Mouse (Mus musculus) R1 (cell line): ENCODE measurements at regions not wholly inside any gene's neighbourhood (a gene's known extent, or its start where the extent isn't known, plus 50 kb on each side); places are given as distances from the start of the nearest gene placed in this dataset.

Source experiments
- DNase-seq: peaks from one replicate; pipeline ENCODE4 v3.0.0-alpha.2; 2018; ENCODE audit warnings: low read depth, low spot score

GRCm38 (mm10) chr6:31995977-31996376 is 54.1 kb upstream of the 1700012A03Rik start:
- no peak for DNase-seq

DNA sequence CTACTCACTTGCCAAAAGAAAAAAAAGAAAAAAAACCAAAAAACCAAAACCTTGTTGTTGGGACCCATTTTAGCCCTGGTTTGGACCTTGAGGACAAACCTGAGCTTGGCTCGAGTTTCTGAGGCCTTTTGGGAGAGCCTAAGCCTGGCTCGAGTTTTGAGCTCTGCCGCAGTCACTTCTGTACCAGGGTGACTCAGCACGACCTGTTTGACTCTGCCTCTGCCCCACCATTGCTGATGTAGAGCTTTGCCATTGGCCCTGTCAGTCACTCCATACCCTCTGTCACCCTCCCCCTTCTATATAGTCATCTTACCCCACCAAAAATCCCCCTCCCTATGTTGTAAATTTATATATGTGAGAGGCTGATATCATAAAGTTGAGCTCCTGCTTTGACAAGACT is 54.8 kb upstream of the 1700012A03Rik start:
- DNase-seq: peak; percentile 21

GRCm38 (mm10) chr6:31985698-31986097 is 64.3 kb upstream of the 1700012A03Rik start:
- no peak for DNase-seq

DNA sequence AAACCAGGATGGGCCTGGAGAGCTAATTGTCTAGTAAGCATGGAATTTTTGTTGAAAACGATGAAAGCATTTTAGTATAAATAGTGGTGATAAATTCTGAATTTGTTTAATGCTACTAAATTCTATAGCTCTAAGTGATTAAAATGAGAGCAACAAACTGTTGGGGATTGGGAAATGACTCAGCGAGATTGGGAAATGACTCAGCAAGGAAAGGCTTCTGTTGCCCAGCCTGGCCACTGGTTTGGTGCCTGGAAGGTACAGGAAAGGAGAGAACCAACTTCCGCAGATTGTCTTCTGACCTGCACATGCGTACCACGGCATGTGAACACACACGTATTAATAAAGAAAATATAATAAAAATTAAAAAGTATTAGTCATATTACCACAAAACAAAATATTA is 73.3 kb upstream of the 1700012A03Rik start:
- DNase-seq: no peak

DNA sequence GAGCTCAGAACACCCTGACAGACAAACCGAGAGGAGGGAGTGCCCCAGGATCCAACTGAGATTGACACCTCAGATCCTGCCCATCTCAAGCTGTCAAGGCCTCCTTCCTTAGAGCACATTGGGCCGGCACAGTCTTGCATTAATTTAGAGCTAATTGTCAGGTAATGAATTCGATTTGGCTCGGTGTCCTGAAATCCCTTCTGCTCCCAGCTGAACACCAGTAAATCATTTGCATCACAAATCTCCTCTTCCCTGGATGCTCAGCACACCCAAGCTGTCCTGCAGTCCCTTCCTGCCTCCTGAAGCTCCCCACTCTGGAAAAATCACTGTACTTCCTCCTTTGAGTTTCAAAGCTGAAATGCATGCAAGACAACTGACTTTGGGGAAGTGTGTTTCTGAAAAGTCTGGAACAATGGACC is 102.0 kb upstream of the 1700012A03Rik start:
- peak; percentile 99 for DNase-seq

GRCm38 (mm10) chr6:31946572-31946971 is 103.5 kb upstream of the 1700012A03Rik start:
- DNase-seq: no peak

DNA sequence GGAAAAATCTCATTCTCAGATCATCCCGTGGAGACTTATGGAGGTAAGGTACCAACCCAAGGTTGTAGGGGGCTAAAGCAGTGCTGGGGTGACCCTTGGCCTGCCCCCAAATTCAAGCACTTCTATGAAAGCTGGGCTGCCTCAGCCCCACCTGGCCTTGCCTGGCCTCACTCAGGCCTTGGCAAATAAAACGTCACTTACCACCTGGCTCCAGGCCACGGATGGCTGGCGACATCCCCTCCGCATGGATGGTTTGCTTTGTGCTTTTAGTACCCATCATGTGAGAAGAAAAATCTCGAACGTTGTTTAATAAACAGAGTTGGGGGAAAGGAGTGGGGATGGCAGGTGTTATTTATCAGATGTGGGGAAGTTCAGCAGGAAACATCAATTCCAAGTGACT is 104.7 kb upstream of the 1700012A03Rik start:
- no peak for DNase-seq

DNA sequence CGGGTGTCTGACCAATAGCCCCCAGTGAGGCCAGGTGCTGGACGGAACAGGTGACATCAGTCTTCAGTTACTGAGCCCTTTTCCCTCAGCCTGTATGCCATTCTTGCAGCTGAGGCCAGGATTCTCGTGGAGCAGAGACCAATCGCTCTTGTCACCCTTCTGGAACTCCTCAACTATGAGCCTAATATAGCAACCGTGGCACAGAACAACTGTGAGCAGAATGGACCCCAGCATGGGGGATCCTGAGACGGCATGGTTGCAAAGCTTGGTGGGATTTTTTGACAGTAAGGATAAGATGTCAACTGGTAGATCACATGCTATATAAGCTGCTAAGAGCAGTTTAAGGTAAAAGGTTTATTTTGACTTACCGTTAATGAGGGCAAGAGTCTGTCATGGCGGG is 105.5 kb upstream of the 1700012A03Rik start:
- DNase-seq: no peak

DNA sequence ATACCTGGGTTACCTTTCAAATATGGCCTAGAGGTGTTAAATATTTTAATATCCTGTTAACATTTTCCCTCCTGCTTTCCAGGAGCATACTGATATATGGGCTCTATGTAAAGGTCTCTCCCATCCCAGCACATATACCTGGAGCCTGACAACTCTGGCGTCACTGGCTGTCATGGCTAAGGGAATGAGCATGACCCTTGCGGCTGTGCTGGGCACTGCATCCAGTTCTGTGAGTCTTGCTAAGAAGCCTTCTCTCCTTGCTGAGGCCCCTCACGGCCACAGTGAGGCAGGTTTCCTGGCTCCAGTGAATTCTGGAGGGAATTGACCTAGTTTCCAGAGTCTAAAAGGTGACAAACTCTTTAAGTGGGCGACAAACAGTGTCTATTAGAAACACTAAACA is 107.3 kb upstream of the 1700012A03Rik start:
- peak; percentile 76 for DNase-seq

DNA sequence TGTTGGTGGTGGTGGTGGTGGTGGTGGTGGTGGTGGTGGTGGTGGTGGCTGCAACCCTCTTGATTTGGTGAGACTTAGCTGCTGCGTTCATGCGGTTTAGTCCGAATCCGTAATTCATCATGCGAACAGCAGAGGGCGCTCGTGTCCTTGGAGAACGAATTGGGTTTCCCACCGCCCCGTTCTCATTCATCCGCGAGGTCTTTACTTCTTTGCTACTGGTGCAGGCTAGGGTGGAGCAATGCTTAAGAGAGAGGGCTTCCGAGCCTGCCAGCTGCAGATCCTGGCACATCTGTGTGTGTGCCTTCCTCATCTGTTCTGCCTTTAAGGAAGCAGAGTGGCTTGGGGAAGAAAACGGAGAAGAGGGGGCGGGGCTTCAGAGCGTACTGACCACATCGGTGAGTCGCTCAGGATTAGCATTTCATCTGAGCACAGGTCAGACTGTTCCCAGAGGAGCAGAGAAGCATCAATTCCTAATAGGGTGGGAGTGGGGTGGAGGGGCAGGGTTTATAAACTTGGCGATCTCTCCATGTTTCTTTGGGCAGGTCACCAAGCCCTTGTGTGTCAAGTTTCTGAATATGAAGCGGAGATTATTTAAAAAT is 111.7 kb upstream of the 1700012A03Rik start:
- peak; percentile 92 for DNase-seq

DNA sequence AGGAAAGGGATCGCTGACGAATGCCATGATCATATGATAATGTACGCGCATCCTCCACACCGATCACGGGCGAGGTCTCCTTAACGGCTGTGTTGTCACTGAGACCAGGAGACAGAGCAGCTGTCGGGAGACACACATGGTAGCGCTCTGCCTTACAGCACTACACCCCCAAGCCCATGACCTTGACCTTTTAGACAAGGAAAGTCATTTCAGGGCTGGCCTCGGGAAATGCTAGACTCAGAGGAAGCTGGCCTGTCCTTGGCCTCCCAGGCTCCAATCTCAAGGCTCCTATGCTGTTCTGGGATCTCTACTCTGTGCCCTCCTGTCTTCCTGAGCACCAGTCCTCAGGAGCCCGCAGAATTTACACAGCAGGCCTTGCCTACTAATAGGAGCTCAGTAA is 112.9 kb upstream of the 1700012A03Rik start:
- DNase-seq: peak; percentile 84

- DNase-seq: no peak
These were observed 115.2 kb upstream of the 1700012A03Rik start for GRCm38 (mm10) chr6:31934826-31935225.

GRCm38 (mm10) chr6:31933956-31934355 is 116.1 kb upstream of the 1700012A03Rik start:
- DNase-seq: peak; percentile 69

- DNase-seq: peak; percentile 77
These were observed 116.7 kb upstream of the 1700012A03Rik start for GRCm38 (mm10) chr6:31933364-31933763.

DNA sequence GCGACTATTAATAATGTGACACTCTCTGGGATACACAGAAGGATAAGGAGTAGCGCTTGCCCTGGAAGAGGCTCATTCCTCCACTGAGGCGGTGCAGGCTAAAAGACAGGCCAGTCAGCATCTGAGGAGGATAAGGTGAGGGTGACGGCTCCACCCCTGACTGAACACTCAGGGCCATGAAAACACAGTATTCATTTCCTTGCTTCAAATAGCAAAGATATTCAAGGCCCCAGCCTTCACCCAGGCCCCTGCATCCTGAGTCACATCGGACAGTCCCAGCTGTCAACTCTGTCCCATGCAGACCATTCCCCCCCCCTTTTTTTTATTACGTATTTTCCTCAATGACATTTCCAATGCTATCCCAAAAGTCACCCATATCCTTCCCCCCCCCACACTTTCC is 118.9 kb upstream of the 1700012A03Rik start:
- no peak for DNase-seq

DNA sequence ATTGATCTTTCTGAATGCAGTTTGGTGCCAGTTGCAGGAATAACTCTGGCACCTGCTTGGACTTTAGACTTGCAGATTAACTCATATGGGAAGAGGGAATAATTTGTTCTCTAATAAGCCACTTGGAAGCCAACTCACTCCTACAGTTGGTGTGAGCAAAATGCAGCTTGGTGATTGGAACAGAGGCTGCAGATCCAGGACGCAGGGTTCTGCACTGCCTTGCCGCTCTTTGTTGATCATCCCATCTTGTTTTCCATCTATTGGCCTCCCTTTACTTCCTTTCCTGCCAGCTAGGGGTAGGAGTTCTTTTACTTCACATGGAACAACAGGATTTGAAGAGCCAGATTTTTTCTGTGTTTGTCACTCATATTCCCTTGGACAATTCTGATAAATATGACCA is 120.9 kb upstream of the 1700012A03Rik start:
- DNase-seq: no peak

DNA sequence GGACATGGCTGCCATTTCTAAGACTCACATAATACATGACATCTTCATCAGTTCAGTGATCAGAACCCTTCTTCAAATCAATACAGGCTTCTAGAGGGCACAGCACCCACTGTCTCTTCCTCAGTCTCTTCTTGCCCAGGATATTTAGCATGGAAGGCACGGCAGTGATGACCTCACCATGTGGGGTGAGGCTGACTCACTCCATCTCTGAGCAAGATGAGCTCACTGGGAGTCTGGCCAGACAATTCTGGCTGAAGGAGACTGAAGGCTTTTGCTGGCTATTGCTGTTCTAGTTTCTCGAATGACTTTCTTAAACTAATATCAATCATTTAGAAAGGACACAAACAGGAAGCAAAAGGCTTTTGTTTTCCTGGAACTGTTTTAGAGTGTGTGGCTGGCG is 122.9 kb upstream of the 1700012A03Rik start:
- DNase-seq: no peak

- DNase-seq: no peak
These were observed 125.4 kb upstream of the 1700012A03Rik start for GRCm38 (mm10) chr6:31924669-31925046.

GRCm38 (mm10) chr6:31923951-31924668 is 125.9 kb upstream of the 1700012A03Rik start:
- peak; percentile 55 for DNase-seq

- DNase-seq: no peak
These were observed 128.4 kb upstream of the 1700012A03Rik start for GRCm38 (mm10) chr6:31921561-31922152.

- DNase-seq: no peak
These were observed 132.5 kb upstream of the 1700012A03Rik start for GRCm38 (mm10) chr6:31917411-31918131.

- DNase-seq: peak; percentile 86
These were observed 148.3 kb upstream of the 1700012A03Rik start for GRCm38 (mm10) chr6:31901791-31902190.
